Mouse (Mus musculus): ENCODE measurements around the gene Dzank1.

Gene Dzank1

GRCm38 (mm10) chr2:144526981-144527820 lies at the start of gene Dzank1, which contains the start of gene Polr3f:
Gene Dzank1, minus strand, starts transcription at chr2:144527414.
Gene Polr3f, plus strand, starts transcription at chr2:144527718.
- peak; percentile 89 for DNase-seq (ENCODE audit: low read depth, low spot score)

GRCm38 (mm10) chr2:144555820-144556552 lies 28.8 kb upstream of the Dzank1 start, which contains the start of gene Sec23b:
Gene Sec23b, plus strand, starts transcription at chr2:144556229.
- peak; percentile 95 for DNase-seq (ENCODE audit: low read depth, low spot score)

GRCm38 (mm10) chr2:144555286-144555819 lies 28.1 kb upstream of the Dzank1 start:
- no peak for DNase-seq (ENCODE audit: low read depth, low spot score)

GRCm38 (mm10) chr2:144553905-144554304 lies 26.7 kb upstream of the Dzank1 start:
- DNase-seq (ENCODE audit: low read depth, low spot score) = no peak

GRCm38 (mm10) chr2:144550529-144550928 lies 23.3 kb upstream of the Dzank1 start, which contains the start of gene Rbbp9:
Gene Rbbp9, minus strand, starts transcription at chr2:144550869.
- DNase-seq (ENCODE audit: low read depth, low spot score) = no peak

- no peak for DNase-seq (ENCODE audit: low read depth, low spot score)
Measured at GRCm38 (mm10) chr2:144547559-144547958, 20.3 kb upstream of the Dzank1 start.

GRCm38 (mm10) chr2:144545481-144545880 lies 18.3 kb upstream of the Dzank1 start:
- DNase-seq (ENCODE audit: low read depth, low spot score) = no peak

GRCm38 (mm10) chr2:144545061-144545460 lies 17.8 kb upstream of the Dzank1 start:
- no peak for DNase-seq (ENCODE audit: low read depth, low spot score)

GRCm38 (mm10) chr2:144544630-144545029 lies 17.4 kb upstream of the Dzank1 start:
- DNase-seq (ENCODE audit: low read depth, low spot score) = no peak

- DNase-seq (ENCODE audit: low read depth, low spot score) = no peak
Measured at GRCm38 (mm10) chr2:144543670-144544069, 16.5 kb upstream of the Dzank1 start.

- DNase-seq (ENCODE audit: low read depth, low spot score) = no peak
Measured at GRCm38 (mm10) chr2:144541246-144541645, 14.0 kb upstream of the Dzank1 start.

- no peak for DNase-seq (ENCODE audit: low read depth, low spot score)
Measured at GRCm38 (mm10) chr2:144537123-144537522, 9.9 kb upstream of the Dzank1 start.

- DNase-seq (ENCODE audit: low read depth, low spot score) = no peak
Measured at GRCm38 (mm10) chr2:144527821-144528174, 584 bp upstream of the Dzank1 start.

- DNase-seq (ENCODE audit: low read depth, low spot score) = no peak
Measured at GRCm38 (mm10) chr2:144525856-144526255, 1.4 kb downstream of the Dzank1 start.

GRCm38 (mm10) chr2:144519772-144520171 lies 7.4 kb downstream of the Dzank1 start:
- DNase-seq (ENCODE audit: low read depth, low spot score) = peak; percentile 88

GRCm38 (mm10) chr2:144514619-144515018 lies 12.6 kb downstream of the Dzank1 start:
- DNase-seq (ENCODE audit: low read depth, low spot score) = no peak

- no peak for DNase-seq (ENCODE audit: low read depth, low spot score)
Measured at GRCm38 (mm10) chr2:144502134-144502533, 25.1 kb downstream of the Dzank1 start.

- no peak for DNase-seq (ENCODE audit: low read depth, low spot score)
Measured at GRCm38 (mm10) chr2:144489342-144489741, 37.9 kb downstream of the Dzank1 start.

GRCm38 (mm10) chr2:144487476-144487875 lies 39.7 kb downstream of the Dzank1 start:
- DNase-seq (ENCODE audit: low read depth, low spot score) = no peak

GRCm38 (mm10) chr2:144485439-144485838 lies 41.8 kb downstream of the Dzank1 start:
- DNase-seq (ENCODE audit: low read depth, low spot score) = no peak

GRCm38 (mm10) chr2:144484084-144484483 lies 43.1 kb downstream of the Dzank1 start:
- no peak for DNase-seq (ENCODE audit: low read depth, low spot score)

GRCm38 (mm10) chr2:144479421-144479820 lies 47.8 kb downstream of the Dzank1 start:
- DNase-seq (ENCODE audit: low read depth, low spot score) = no peak
